Mouse (Mus musculus) spleen, adult 12 weeks (tissue): ENCODE data around the gene Rpl23.
"Not testable (repeated sequence)": the region's sequence is repeated elsewhere in the genome, so short reads cannot be mapped to it uniquely, and the experiment has no call there.

Experiments used
- DNase-seq: peaks from one replicate; pipeline ENCODE4 v3.0.0; 2022; ENCODE audit warnings: low spot score

The Rpl23 gene

DNA sequence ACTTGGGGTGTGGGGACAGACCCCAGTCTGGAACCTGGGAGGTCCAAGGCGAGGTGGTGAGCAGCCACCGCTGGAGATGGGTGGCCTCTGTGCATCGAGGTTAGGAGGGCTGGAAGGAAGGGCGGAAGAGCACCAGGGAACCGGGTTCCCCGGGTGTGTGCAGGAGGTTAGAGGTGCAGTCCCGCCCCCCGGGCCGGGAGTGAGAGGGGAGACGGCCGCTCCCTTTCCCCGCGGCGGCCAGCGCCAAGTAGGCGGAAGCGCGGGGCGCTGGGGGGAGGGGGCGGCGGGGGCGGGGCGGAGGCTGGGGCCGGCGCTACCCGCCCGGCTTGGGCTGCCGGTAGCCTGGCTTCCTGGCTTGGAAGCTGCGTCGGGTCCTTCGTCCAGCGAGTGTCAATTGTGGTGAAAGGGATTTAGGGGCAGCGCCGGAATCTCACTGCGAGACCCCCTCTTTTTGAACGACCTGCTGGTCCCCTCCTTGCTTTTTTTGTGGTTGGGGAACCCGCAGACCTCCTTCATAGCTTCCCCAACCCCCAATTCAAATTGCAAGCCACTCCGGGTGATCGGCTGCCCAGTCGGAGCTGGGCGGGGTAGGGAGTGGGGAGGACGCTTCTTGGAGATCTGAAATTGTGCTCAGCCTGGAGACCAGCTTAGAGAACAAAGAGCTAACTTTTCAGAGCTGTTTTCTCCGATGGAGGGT is 17.9 kb upstream of the Rpl23 start:
- DNase-seq = no peak

GRCm38 (mm10) chr11:97799146-97799993 is 17.1 kb upstream of the Rpl23 start:
- DNase-seq = peak; percentile 67

DNA sequence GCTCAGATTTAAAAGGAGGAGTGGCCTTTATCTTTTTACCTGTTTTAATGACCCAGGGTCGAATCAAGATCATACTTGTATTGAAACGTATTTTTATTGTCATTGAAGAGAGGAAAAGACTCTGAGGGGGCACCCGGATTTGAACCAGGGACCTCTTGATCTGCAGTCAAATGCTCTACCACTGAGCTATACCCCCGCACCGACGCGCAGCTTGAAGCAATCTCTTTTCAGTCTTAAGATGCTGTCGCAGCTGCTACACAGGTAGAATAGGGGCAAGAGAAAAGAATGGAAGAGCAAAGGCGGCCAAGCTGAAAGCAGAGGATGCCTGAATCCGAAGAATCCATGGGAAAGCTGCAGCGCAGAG is 16.5 kb upstream of the Rpl23 start, which contains the start of gene Lasp1:
Lasp1 (plus strand) TSS at position 219 of the 364 bp plus-strand sequence.
- DNase-seq = peak; percentile 77

GRCm38 (mm10) chr11:97798083-97798435 is 15.8 kb upstream of the Rpl23 start:
- no peak for DNase-seq

- no peak for DNase-seq
Observed at GRCm38 (mm10) chr11:97797369-97798082, 15.3 kb upstream of the Rpl23 start.

- peak; percentile 49 for DNase-seq
Observed at GRCm38 (mm10) chr11:97796910-97797309, 14.7 kb upstream of the Rpl23 start.

- DNase-seq = no peak
Observed at GRCm38 (mm10) chr11:97793165-97793564, 10.9 kb upstream of the Rpl23 start.

DNA sequence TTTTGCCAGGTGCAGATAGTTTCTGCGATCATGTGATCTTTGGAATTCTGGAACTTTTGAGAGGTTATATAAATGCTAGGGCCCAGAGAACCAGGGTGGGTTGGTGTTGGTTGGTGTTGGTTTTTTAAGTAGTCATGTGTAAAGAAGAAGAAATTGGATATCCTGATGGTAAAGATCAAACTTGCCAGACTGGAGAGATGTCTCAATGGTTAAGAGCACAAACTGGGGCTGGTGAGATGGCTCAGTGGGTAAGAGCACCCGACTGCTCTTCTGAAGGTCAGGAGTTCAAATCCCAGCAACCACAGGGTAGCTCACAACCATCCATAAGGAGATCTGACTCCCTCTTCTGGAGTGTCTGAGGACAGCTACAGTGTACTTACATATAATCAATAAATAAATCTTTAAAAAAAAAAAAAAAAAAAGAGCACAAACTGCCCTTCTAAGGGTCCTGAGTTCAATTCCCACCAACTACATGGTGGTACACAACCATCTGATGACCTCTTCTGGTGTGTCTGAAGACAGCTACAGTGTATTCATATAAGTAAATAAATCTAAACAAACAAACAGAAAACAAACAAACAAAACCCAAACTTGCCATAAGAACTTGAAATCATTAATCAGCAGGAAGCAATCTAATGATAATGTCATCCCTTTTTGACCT is 8.7 kb upstream of the Rpl23 start:
- not testable (repeated sequence) for DNase-seq

GRCm38 (mm10) chr11:97789727-97790126 is 7.5 kb upstream of the Rpl23 start:
- DNase-seq = no peak

- DNase-seq = no peak
Observed at GRCm38 (mm10) chr11:97787961-97788360, 5.7 kb upstream of the Rpl23 start.

DNA sequence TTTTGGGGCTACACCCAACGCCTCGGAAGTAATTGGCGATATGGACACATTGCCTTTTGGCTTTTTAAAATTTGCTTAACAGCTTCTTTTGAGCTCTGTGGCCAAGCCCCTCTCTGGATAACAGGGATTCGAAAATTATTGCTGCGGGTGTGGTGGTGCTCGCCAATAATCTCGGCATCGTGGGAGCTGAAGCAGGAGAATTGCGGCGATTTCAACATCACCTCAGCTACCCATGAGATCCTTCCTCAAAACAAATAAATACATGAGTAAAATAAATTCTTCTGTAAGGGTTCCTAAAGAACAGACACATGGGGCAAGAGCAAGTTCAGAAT is 293 bp upstream of the Rpl23 start:
- no peak for DNase-seq

- DNase-seq = no peak
Observed at GRCm38 (mm10) chr11:97781478-97781831, 782 bp downstream of the Rpl23 start.

- no peak for DNase-seq
Observed at GRCm38 (mm10) chr11:97779968-97780701, 2.1 kb downstream of the Rpl23 start.

GRCm38 (mm10) chr11:97778918-97779317 is 3.3 kb downstream of the Rpl23 start:
- no peak for DNase-seq

GRCm38 (mm10) chr11:97777129-97777529 is 5.1 kb downstream of the Rpl23 start:
- no peak for DNase-seq

DNA sequence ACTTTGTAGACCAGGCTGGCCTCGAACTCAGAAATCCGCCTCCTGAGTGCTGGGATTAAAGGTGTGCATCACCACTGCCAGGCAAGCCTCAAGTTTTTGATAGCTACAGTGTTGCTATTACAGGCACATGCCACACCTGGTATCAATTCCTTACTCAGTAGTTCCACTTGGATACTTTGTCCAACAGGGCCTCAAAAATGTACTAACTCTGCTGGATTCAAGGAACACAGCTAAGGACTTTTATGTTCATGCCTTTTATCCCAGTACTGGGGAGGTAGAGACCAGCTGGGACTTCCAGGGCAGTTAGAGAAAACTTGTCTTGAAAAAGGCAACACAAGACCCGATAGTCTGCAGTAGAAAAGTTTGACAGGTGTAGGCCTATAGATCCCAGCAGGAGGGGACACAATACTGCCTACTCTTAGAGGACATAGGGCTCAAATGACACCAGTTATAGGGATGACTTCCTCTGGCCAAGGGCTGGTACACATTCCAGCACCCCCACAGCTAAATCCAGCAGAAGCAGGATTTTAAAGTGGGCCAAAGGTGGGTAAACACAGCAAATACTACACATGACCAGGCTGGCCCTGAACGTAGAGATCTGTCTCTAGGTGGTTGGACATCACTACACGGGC is 5.6 kb downstream of the Rpl23 start:
- DNase-seq = no peak

- DNase-seq = no peak
Observed at GRCm38 (mm10) chr11:97775808-97776496, 6.3 kb downstream of the Rpl23 start, which contains the start of gene 1700001P01Rik. Gene 1700001P01Rik (minus strand): TSS chr11:97775918.

GRCm38 (mm10) chr11:97775186-97775585 is 7.1 kb downstream of the Rpl23 start:
- DNase-seq = no peak

DNA sequence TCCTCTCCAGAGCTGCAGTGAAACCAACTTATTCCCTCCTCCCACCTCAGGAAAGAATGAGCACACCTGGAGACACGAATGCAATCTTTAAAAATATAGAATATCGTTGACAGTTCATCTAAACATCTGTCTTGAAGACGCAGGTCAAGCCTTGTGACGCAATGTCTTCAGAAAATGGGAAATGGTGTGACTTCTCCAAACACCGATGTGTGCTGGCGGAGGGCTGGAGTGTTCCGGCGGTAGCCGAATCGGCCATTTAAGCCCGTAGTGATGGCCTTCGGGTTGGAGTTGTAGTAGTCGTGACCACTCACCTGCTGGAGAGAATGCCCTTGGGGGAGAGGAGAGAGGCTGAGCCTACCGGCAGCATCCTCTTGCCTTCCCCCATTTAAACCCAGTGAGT is 10.8 kb downstream of the Rpl23 start:
- DNase-seq = no peak

DNA sequence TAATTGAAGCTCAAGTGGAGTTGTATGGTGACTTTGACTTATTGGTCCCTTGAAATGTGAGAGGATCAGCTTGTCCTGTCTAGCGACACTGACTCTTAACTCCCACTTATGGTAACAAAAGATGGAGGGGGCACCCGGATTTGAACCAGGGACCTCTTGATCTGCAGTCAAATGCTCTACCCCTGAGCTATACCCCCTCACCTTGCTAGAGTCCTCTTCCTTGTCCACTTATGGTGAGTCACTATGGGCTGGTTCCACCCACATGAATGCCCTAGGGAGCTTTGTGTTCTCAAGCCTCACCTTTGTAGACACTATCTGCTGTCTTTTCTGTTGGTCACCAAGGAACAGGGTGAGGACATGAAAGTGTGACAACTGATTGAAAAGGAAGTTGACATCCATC is 12.5 kb downstream of the Rpl23 start:
- no peak for DNase-seq
